Mouse (Mus musculus) activated CD4-positive, CD25-positive, alpha-beta regulatory T cell, adult 4 months (primary cell): ENCODE data around the gene Frmd4b. TPM values are rescaled to one million over a fixed set of nuclear protein-coding genes. Genes with fewer than 3 reads are reported as not detected.
A peak's percentile ranks its signal among the peaks of the same experiment; 100 is the strongest.

Experiments used
- ATAC-seq: one replicate; pipeline ENCODE4 v1.8.0; 2017
- polyA plus RNA-seq, 2 experiments: library from polyadenylated mRNA; unstranded; fragments of 100-300 nt; shearing (Covaris generic); gene quantifications; one replicate each; pipeline ENCODE4 v1.2.1; 2017

The Frmd4b gene
- polyA plus RNA-seq, 2 experiments from 2014 or later: 11.3 to 14.1 TPM

DNA sequence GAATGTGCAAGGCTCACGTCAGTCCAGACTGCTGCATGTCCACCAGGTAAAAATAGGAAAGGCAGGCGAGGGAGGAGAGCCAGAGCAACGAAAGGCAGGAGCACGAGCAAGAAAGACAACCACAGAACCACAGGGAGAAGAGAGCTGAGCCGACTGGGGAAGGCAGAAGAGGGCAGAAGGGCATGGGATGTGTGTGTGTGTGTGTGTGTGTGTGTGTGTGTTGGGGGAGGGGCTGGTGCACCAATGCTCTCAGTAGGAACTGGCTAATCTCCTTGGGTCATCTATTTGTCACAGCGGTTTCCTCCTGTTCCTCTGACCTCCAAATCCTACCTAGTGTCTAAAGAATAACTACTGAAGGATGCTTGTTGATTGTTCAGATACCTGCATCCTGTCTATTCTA is 308.2 kb downstream of the Frmd4b start:
- no peak for ATAC-seq

DNA sequence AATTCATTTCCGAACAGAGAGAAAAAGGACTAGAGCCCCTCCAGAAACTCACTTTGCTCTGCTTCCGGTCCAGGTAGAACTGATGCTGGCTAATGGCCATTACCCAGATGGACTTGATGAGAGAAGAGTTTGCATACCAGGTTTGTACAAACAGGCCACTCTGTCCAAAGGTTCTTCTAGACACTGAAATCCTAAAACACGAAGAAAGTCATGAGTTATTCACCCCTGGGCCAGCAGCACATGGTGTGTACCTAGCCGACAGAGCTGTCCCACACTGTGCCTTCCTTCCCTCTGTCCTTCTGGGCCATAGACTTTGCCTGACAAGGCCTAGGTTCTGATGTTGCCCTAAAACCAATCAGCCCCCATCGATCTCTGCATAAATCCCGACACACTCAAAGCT is 308.8 kb downstream of the Frmd4b start:
- no peak for ATAC-seq

DNA sequence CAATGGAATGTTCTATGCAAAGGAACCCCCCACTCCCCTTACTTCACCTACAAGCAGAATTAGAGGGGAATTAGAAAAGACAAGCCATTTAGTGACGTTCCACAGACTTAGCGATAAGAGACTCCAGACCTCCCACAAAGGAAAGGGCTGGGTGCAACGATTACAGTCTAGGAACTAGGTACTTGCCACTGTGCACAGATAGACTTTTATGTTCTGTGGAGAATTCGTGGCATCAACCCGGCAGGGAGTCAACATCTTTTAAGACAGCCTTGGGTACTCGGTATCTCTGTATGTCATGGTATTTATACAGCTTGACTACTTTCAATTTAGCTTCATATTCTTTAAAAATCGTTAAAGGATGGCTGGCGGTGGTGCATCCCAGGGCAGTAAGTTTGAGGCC is 310.1 kb downstream of the Frmd4b start:
- ATAC-seq: no peak

DNA sequence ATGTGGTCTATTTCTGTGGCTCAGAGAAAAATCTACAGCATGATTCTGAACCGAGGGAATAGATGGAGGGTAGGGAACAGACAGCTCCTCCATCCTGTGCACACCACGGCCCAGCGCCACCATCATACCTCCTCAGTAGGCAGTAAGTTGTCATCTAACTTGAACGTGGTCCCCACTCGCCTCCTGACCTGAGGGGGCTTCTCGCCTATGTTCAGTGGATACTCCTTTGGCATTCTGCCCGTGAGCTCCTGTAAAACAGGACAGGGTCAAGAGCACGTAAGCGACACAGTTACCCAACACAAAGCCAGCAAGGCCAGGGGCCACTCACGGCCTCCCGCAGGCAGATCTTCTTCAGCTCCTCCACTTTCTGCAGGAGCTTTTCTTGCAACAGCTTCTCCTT is 311.0 kb downstream of the Frmd4b start:
- no peak for ATAC-seq

DNA sequence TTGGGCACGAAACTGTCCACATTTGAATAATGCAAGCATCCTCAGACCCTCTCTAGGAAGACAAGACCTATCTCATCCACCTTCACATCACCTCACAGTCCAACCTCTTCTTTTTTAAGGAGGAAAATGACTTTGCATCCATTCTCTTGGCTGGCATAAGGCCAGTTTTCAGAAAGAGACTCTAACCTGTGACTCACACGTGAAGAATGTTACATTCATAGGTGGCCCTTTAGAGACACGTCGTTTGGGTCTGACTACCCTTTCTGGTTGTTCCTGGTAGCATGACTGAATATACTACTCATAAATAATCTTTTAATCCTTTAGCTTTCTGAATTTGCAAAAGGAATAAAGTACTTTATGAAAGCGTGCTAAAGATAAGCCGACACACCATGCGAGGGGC is 311.9 kb downstream of the Frmd4b start:
- no peak for ATAC-seq

DNA sequence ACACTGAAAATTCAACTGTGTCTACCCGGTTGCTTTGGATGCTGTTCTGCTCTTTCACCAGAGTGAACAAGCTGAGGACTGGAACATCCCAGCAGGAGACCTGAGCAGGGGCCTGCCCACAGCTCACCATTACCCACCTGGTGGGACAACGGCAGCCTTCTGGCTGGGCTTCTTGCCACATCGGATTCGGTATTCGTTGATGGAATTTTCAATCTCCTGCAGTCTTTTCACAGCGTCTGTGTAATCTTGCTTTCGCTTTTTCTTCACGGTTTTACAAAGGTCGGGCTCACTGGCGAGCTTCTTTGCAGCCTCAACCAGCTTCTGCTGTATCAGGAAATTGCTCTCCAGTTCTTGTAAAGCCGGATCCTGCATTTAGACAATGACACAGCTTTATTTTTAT is 312.3 kb downstream of the Frmd4b start:
- no peak for ATAC-seq

DNA sequence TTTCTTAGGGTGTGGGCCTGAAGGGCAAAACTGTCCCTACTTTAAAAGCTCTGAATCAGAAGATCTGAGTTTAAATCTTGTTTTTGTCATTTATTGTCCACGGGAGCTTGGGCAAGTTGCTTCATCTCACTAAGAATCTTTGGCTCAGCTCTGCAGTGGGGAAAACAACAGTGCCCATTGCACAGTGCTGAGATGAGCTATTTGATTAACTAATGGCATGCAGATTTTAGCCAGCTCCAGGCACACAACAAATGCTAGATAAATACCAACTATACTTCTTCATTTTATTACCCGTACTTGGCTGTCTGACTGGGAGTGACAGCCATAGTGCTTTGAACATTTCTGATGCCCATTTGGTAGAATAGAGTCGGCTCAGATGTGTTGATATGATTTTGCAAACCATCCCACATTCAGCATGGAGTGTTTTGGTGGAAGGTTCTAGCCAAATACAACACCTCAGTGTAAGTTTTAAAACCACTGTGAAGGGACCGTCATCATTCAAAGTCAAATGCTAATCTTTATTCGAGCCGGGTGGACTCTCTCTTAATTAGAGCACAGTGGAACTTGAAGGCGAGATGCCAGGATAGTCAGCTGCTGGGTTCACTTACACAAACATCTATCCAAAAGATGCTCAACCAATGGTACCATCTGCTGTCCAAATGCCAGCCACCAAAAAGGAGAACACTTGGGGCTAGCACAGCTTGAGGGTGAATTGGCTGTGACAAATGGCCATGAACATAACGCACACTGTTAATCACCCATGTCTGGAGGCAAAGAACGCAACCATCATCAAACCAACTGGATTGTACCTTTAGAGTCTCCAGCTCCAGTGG is 313.8 kb downstream of the Frmd4b start:
- no peak for ATAC-seq

DNA sequence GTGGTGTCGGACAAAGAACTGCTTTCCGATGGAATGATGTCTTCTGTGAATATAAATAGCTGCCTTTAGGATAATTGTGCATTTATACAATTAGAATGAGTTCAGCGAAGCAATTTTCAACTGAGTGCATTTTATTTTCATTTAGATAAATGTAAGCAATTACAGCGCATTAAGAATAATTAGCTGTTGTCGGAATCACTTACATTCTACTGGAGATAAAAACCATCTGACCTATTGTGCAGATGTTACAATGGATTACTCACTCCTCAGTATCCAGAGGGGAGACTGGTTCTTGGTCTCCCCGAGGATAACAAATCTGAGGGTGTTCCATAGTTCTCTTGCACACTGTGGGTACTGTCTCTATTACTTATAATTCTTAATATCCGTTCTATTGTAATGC is 315.0 kb downstream of the Frmd4b start:
- ATAC-seq: no peak

DNA sequence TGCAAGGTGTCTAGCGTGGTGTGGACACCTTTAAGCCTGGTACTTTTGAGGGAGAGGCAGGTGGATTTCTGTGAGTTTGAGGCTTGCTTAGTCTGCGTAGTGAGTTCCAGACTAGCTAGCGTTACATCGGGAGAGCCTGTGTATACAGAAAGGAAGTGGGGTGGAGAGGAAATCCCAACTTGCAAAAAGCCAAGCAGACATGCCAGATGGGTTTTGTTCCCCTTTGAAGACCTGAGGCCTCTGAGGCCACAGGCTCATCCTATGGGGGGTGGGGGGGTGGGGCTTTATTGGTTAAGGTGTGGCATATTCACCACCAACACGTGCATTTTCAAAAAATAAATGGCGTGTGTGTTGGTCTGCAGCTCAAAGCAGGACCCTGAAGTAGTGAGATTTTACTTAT is 316.7 kb downstream of the Frmd4b start:
- ATAC-seq: no peak

DNA sequence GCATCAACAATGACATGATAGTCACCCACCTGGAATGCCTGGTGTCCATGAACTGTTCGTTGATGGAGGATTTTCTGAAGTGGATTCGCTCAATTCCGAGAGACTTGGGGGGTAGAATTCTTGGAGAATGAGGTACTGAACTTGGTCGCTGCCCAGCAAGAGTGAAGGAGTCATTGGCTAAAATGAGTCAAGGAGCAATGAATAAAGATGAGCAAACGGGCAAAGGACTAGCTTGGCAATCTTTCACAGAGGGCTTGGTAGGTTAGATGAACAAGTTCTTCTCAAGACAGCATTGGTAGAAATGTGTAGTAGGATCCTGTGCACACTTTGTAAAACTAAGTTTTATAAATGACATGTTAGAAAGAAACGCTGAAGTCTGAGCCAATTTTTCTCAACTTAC is 317.2 kb downstream of the Frmd4b start:
- no peak for ATAC-seq

DNA sequence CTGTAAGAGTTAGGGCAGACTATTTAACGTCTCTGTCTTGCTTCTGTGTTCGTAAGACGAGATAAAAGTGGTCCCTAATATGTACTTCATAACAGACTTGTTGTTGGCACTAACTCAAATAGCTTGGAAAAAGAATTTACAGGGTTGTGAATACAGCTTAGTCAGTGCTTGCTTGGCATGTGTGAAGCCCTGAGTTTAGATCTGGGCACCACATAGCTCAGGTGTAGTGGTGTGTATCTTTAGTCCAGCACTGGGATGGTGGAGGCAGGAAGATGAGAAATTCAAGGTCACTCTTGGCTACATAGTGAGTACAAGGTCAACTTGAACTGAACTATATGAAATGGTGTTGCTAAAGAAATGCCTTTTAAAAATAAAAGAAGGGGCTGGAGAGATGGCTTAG is 320.2 kb downstream of the Frmd4b start:
- ATAC-seq: no peak

DNA sequence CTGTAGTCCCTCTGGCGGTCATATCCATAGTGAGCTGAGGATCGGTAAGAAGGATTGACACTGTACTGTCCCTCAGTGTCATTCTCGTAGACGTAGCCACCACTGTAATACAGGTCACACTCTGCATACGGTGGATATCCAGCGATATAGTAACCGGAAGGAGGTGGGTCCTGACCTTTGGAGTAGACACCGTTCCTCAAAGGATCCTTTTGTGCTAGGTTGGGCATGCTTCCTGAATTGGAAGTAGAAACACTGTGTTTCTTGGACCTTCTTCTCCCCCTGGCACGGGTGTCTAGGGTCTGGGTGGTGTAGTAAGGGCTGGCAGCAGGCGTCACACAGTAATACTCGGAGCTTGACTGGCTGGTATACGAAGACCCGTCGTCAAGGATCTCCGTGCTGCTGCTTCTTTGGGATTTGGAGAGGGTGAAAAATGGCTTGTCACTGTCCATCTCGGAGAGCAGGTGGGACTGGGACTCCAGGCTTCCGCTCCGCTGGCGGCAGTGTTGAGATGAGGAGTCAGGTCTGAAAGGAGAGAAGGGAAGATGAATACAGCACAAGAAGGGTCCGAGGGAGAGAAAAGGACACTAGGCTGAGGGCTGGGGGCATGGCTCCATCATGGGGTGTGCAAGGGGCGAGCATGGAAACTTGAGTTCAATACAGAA is 321.3 kb downstream of the Frmd4b start:
- no peak for ATAC-seq

DNA sequence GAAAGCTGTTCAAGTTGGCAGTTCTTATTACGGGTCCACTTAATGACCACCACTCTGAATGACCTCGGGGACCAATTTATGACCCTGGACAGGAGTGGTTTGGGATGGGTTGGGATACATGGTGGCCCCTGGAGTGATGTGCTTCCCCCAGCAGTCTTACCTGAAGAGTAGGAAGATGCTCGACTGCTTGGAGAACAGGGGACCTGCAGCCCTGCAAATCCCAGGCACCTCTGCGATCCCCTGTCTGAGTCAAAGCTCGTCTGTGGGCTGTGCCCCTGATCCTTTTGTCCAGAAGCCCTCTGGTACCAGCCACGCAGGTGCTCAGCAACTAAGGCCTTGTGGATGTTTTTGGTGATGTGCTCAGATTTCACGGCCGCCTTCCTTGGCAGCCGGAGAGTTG is 321.9 kb downstream of the Frmd4b start:
- no peak for ATAC-seq

DNA sequence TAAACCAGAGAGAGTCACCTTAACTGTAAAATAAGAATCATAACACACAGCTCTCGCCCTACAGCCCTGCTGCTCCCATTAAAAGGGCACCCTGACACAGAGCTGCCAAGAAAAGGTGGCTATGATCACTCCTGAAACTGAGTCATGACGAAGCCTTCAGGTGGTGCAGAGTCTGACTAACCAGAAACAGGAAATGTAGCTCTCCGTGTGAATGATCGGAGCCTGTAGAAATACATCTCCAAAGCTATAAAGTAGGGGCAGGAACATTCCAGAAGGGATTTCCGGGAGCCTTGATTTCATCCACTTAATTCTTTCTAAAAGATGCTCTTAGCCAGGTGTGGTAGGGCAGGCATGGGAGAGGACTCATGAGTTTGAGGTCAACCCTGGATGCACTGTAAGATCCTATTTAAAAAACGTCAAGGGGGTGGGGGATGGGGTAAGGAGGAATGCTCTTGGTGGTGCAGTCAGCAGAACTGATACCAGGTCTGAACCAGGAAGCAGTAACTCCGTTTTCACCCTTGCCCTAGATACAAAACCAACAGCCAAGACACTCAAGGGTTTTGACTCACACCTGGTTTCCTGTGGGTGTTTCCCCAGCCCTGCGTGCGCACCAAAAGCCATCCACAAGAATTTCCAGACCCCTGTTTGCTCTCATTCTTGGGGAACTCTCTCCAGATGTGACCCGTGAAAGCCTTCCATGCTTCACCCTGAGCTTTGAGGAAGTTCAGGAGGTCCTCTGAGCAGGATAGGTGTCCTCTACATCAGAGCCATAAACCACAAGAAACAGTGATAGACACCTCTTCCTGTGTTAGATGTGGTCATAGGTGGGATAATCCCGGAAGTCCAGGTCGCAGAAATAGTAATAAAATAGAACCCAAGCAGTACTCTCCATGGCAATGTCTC is 323.4 kb downstream of the Frmd4b start:
- peak; percentile 92 for ATAC-seq

DNA sequence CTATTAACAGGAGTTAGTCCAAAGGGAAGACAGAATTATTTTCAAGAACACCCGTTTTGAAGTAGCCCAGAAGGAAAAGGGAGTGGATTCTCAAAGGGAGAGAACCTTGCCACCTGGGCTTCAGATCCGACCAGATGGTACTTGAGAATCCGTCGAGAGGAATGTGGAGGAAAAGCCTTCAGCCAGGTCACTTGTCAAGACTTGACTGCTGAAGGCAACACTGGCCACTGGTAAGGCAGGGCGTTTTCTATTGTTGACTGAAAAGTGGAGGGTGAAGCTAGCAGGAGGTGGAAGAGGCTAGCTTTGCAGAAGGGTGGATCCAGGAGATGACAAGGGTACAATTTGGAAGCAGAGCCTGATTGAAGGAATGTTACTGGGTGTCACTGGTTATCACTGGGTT is 324.4 kb downstream of the Frmd4b start:
- no peak for ATAC-seq

DNA sequence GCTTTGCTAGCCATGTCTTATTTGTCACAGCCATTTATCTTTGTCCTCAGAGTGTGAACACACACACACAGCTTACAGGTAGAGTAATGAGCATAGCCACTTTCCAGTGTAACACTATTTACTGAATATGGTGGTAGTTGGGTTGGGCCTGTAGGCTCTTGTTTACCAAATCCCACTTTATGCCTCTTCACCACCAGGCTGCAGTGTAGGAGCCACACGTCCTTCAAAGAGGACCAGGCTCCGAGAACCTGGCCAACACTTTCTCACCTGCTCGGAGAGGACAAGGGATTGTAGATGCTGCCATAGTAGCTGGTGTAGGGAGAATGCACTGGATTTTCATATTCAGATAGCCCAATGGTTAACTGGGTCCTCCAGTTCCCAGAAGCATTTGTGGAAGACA is 325.2 kb downstream of the Frmd4b start:
- ATAC-seq: no peak

DNA sequence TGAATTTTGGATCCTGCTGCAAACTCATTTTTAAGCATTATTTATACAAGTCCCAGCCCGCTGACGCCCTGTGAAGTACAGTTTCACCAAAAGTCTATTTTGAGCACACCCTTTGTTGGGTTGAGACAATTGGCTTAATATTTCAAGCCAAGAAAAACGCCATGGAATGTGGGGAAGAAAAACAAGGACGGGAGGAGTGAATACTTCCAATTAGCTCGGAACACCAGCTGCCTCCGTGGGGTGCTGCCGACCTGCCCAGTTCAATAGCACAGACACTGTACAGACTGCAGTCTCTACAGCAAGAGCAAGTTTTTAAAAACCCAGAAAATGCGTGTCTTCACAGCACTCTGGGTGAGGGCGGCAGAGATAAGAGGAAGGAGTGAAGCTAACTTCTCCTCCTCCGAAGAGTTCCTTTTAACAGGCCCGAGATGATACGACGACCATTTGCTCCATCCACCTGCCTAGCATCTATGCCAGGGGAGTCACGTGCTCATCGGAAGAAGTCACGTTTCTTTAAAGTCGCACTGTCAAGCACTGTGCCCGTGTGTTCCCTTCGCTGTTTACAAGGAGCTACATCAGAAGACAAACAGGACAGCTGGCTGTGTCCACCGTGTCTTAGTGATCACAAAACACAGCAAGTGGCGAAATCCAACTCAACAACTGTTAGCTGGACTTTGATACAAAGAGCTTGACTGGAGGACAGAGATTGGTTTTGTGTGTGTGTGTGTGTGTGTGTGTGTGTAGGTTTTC is 326.0 kb downstream of the Frmd4b start:
- no peak for ATAC-seq

DNA sequence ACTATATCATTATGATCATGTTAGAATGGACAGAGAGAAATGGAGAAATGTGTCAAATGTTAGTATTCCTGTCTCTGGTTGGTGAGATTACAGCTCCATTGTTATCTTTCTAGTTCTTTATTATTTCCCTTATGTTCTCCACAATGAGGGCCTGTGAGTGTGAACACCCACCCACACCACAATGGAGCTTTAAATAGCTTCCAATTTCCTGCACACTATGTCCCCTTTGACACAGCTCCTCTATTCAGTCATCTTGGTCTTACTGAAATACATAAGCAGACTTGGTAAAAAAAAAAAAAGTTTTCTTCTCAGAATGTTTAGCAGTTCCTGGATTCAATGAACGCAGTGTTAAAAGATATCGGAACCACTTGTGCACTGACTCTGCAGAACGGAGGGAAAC is 326.7 kb downstream of the Frmd4b start:
- no peak for ATAC-seq

DNA sequence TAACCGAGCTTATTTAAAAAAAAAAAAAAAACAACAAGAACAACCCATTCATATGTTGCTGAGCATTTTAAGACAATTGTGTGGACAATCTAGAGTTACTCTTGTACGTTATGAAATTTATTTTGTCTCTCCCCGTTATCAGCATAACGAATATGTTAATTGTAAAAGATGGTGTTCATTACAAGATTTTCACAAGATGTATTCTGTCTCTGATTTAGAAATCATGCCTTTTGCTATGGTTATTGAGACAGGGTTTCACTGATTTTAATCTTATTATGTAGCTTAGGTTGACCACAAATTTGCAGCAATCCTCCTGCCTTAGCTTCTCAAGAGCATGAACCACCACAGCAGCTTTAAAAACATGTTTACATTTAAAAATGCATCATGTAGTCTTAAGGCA is 327.5 kb downstream of the Frmd4b start:
- ATAC-seq: no peak

DNA sequence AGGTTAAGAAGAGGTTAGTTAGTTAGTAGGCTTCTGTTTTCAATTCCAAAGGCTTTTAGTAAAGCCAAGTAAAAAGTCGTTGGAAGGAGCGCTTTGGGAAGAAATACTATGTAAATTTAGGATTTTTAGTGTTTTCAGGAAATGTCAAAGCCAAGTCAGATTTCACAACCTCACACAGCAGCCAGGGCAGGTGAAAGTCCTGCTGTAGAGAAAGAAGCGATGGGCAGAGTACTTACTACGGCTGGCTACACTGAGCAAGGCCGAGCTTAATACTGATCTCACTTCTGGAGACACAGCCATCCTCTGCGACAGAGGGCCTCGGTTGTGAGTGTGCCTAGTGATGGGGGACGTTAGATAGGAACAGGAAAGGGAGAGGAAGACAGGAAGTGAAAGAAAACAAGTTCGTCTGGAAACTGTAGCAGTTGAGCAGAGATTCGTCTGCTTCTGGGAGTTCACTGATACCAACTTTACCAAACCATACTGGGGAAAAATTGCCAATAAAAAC is 328.0 kb downstream of the Frmd4b start:
- no peak for ATAC-seq

DNA sequence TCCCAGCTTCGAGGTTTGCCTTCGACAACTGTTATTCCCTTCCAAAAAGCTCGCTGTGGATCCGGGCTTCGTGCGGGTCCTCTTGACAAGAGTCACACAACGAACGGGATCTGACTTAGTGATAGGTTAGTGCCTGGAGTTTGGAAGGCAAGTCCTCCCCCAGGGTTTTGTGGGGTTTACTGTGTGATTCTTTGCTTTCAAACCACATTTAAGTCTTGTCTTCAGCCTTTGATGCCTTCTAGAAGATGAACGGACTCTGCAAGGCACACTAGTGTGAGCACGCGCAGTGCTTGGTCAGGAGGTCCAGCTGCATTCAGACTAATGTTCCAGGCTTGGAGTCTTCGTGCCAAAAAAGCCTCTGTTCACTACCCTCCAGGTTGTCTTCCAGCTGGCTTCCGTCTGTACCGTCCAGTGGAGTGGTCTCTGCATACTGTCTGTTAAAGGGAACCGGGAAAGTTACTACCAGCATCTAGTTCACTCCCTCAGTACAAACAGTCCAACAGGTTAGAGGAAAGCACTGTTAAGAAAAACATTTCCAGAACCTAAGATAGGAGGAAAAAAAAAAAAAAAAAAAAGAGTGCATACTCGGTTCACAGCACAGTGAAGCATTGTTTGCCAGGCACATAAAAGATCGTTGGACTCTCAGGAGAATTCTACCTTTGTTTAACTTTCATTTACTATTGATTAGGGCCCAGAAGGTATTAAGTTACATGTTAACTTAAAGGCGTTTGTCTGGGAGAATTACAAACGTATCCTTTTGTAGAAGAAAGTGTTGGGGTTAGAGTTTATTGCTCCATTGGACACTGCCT is 329.1 kb downstream of the Frmd4b start:
- ATAC-seq: no peak

DNA sequence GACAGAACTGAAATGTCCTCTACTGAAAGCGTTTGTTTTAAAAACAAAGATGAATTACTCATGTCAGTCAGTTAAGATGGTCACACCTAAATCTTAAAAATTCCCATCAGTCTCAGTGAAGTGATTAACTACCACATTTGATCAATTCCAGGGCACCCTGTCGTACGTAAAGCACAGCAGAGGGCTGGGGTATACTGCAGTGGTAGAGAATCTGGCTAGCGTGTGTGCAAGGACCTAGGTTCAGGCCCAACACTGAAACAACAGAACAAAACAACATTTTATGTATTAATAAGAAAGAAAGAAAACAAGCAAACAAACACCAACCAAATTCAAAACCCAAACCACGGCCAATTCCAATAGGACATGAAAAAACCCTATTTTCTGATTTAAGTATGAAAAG is 331.0 kb downstream of the Frmd4b start:
- ATAC-seq: no peak
